ENCODE assay signal across 9 mouse cellular contexts in genomic region chr2:144238341-144238740, GRCm38 (mm10). TPM values are rescaled to one million over a fixed set of nuclear protein-coding genes. Genes with fewer than 3 reads are reported as not detected.
DNase-seq lines count a peak whose midpoint lies in the region; ATAC-seq lines count a peak whose summit lies in the region.
"Had no signal": no experiment of that assay in that cellular context is flagged by ENCODE, and none has a peak within 500 bp of the region (broad histone marks: within the 10 kb centered on the region; RNA-seq: fewer than 3 reads in every experiment).

No protein-coding gene starts in this region.

- intact Hi-C loops in heart, postnatal 14 days (cut with DNase I), result no loop called here

- no peaks in the 10 kb centered on the region for H3K4me1 ChIP-seq in heart, embryonic 12.5 days (replicated peaks)

- no peaks in the 10 kb centered on the region for H3K36me3 ChIP-seq in heart, embryonic 12.5 days

- peaks cover 2% of the 10 kb centered on the region; the same call in 1 of the 2 replicates for H3K9me3 ChIP-seq in heart, embryonic 12.5 days (replicated peaks)

- H3K27ac ChIP-seq in heart, embryonic 12.5 days (ENCODE audit: poor library complexity, severe bottlenecking), result no peak overlapping the region

- 75% methylated on average over 6 of the region's 6 CpGs for WGBS in heart, embryonic 12.5 days

- H3K27me3 ChIP-seq in heart, embryonic 12.5 days (replicated peaks), result no peaks in the 10 kb centered on the region

- no peak overlapping the region for H3K4me3 ChIP-seq in heart, embryonic 12.5 days
- H3K4me3 ChIP-seq: myocyte had no signal

- no peak overlapping the region for H3K9ac ChIP-seq in heart, embryonic 12.5 days

- H3K4me2 ChIP-seq in heart, embryonic 12.5 days, result no peak overlapping the region

- ATAC-seq in heart, embryonic 12.5 days (ENCODE audit: insufficient number of reproducible peaks, low FRiP score), result no peak
- ATAC-seq in inflammation-experienced regulatory T-cells, adult 6 months, result no peak

- peak; percentile 99 for DNase-seq in heart, adult 11 months
- DNase-seq in urinary bladder, postnatal 36 days (ENCODE audit: low spot score in 2 of 2), result peak; percentile 20 to 65
- no peak for DNase-seq in urinary bladder, adult 2 months (ENCODE audit: low spot score)
- DNase-seq in heart, postnatal 14 days, result peak; percentile 72 to 74
- no peak for DNase-seq in layer of hippocampus, adult 8-10 months (ENCODE audit: low spot score in 2 of 2)
- DNase-seq: right cerebral cortex, postnatal 14 days had no signal

RNA-seq across cellular contexts. Expression of gene Mgme1, which starts 32.1 kb away (rescaled TPM):
- 21.7 and 22.4 TPM in 2 replicates for polyA plus RNA-seq in heart, embryonic 12.5 days (2016; fragmentation: Nextera tagmentation; extraction: Ambion mirVana)
- polyA plus RNA-seq in urinary bladder, adult 2 months (2012; rRNA removed), result 8.3 TPM in 2 replicates
- 1 to 10 TPM; 8.5 to 9.6 TPM for total RNA-seq in heart, postnatal 14 days (2021)
- 10 to 100 TPM in 2 of 3 experiments, 1 to 10 TPM in 1; 8.9 to 13.5 (median 10.4) TPM for polyA plus RNA-seq in inflammation-experienced regulatory T-cells, adult 6 months (2017; shearing (Covaris generic))
- total RNA-seq in layer of hippocampus, adult 8-10 months (2022), result 1 to 10 TPM; 4.7 to 6.8 (median 5.5) TPM

RNA-seq across cellular contexts. Expression of gene Snx5, which starts 32.4 kb away (rescaled TPM):
- polyA plus RNA-seq in heart, embryonic 12.5 days (2016; fragmentation: Nextera tagmentation; extraction: Ambion mirVana), result 110 TPM in 2 replicates
- 66.6 and 72.2 TPM in 2 replicates for polyA plus RNA-seq in urinary bladder, adult 2 months (2012; rRNA removed)
- total RNA-seq in heart, postnatal 14 days (2021), result 10 to 100 TPM; 50.4 to 51.9 TPM
- polyA plus RNA-seq in inflammation-experienced regulatory T-cells, adult 6 months (2017; shearing (Covaris generic)), result 100 to 1,000 TPM in 2 of 3 experiments, 10 to 100 TPM in 1; 62.1 to 121 (median 102) TPM
- total RNA-seq in layer of hippocampus, adult 8-10 months (2022), result 10 to 100 TPM; 70.8 to 85.4 (median 76.0) TPM

Comparison
In these comparisons a context has a peak if more than half of its experiments do, and no peak if none do; other contexts are left out.
1. DNase-seq: peak in heart, adult 11 months (single experiment), urinary bladder, postnatal 36 days (2 of 2) and heart, postnatal 14 days (2 of 2); none in urinary bladder, adult 2 months (single experiment) and layer of hippocampus, adult 8-10 months (0 of 2).